25 mouse cellular contexts compared by ENCODE assay signal in genomic region chr11:99547892-99548291, GRCm38 (mm10). TPM values are rescaled to one million over a fixed set of nuclear protein-coding genes. Genes with fewer than 3 reads are reported as not detected.
DNase-seq lines count a peak whose midpoint lies in the region; ATAC-seq and TF ChIP-seq lines count a peak whose summit lies in the region.
"Had no signal": no experiment of that assay in that cellular context is flagged by ENCODE, and none has a peak within 500 bp of the region (broad histone marks: within the 10 kb centered on the region; RNA-seq: fewer than 3 reads in every experiment).

No protein-coding gene starts in this region.

- no peaks in the 10 kb centered on the region for H3K4me1 ChIP-seq in lung, postnatal 0 days (ENCODE audit: insufficient read depth, low read depth, low read length)
- no peaks in the 10 kb centered on the region for H3K4me1 ChIP-seq in E14TG2a.4 (replicated peaks; ENCODE audit: low read depth, low read length)
- no peaks in the 10 kb centered on the region for H3K4me1 ChIP-seq in midbrain, embryonic 11.5 days (ENCODE audit: control insufficient read depth, insufficient read depth, low read length)
- H3K4me1 ChIP-seq: embryonic facial prominence, embryonic 12.5 days; forebrain, embryonic 15.5 days; heart, embryonic 13.5 days; hindbrain, embryonic 15.5 days had no signal

- no peak overlapping the region for H3K4me2 ChIP-seq in lung, postnatal 0 days (replicated peaks; ENCODE audit: low read depth, low read length)
- H3K4me2 ChIP-seq in midbrain, embryonic 11.5 days: no peak overlapping the region
- H3K4me2 ChIP-seq: embryonic facial prominence, embryonic 12.5 days; forebrain, embryonic 15.5 days; heart, embryonic 13.5 days; hindbrain, embryonic 15.5 days had no signal

- no peak overlapping the region for H3K9ac ChIP-seq in lung, postnatal 0 days (replicated peaks; ENCODE audit: low read depth)
- H3K9ac ChIP-seq in midbrain, embryonic 11.5 days (ENCODE audit: low read length): no peak overlapping the region
- H3K9ac ChIP-seq: embryonic facial prominence, embryonic 12.5 days; forebrain, embryonic 15.5 days; heart, embryonic 13.5 days; hindbrain, embryonic 15.5 days had no signal

- H3K27ac ChIP-seq in lung, postnatal 0 days (ENCODE audit: low read length): no peak overlapping the region
- no peak overlapping the region for H3K27ac ChIP-seq in midbrain, embryonic 11.5 days (ENCODE audit: low read depth, low read length)
- H3K27ac ChIP-seq: embryonic facial prominence, embryonic 12.5 days; forebrain, embryonic 15.5 days; heart, embryonic 13.5 days; hindbrain, embryonic 15.5 days had no signal

- no peak overlapping the region for H3K4me3 ChIP-seq in lung, postnatal 0 days (ENCODE audit: low read depth, low read length)
- H3K4me3 ChIP-seq in E14TG2a.4 (replicated peaks; ENCODE audit: low read length): no peak overlapping the region
- no peak overlapping the region for H3K4me3 ChIP-seq in midbrain, embryonic 11.5 days (ENCODE audit: low read depth, low read length)
- H3K4me3 ChIP-seq: embryonic facial prominence, embryonic 12.5 days; forebrain, embryonic 15.5 days; heart, embryonic 13.5 days; hindbrain, embryonic 15.5 days had no signal

- no peak for ATAC-seq in lung, postnatal 0 days
- no peak for ATAC-seq in midbrain, embryonic 11.5 days (ENCODE audit: low FRiP score)
- ATAC-seq: forebrain, embryonic 15.5 days; Patski had no signal

- no peak for TF ChIP-seq EP300 in lung, postnatal 0 days (IDR thresholded peaks at IDR 0.05)

- H3K27me3 ChIP-seq in lung, postnatal 0 days (replicated peaks; ENCODE audit: insufficient read depth, low read length): no peaks in the 10 kb centered on the region
- H3K27me3 ChIP-seq in E14TG2a.4 (ENCODE audit: insufficient read depth, low read length): peaks cover under 1% of the 10 kb centered on the region; the same call in 1 of the 2 replicates
- H3K27me3 ChIP-seq in midbrain, embryonic 11.5 days (ENCODE audit: control insufficient read depth, insufficient read depth, low read length): no peaks in the 10 kb centered on the region
- H3K27me3 ChIP-seq: embryonic facial prominence, embryonic 12.5 days; forebrain, embryonic 15.5 days; heart, embryonic 13.5 days; hindbrain, embryonic 15.5 days; Patski had no signal

- TF ChIP-seq CTCF in lung, postnatal 0 days (IDR thresholded peaks at IDR 0.05): peak; percentile 21; the same call in 1 of the 2 replicates
- TF ChIP-seq CTCF in E14TG2a.4 (conservative IDR thresholded peaks at IDR 0.05; ENCODE audit: low read length): peak; percentile 25

- no peak for DNase-seq in lung, postnatal 0 days (ENCODE audit: low spot score)
- no peak for DNase-seq in lung, adult 18-20 months
- DNase-seq in R1 (ENCODE audit: low read depth, low spot score): peak; percentile 27
- DNase-seq in testis, postnatal 10 days (ENCODE audit: low spot score): no peak
- no peak for DNase-seq in midbrain, embryonic 11.5 days (ENCODE audit: low spot score, missing footprints)
- no peak for DNase-seq in layer of hippocampus, adult 18-20 months (ENCODE audit: low spot score in 2 of 2)
- DNase-seq: adrenal gland, adult 8-10 months; adrenal gland, postnatal 36 days; cerebellum, adult 8-10 months; cerebellum, postnatal 25 days; gastrocnemius, postnatal 36 days; heart, adult 11 months; heart, postnatal 36 days had no signal

- H3K36me3 ChIP-seq in lung, postnatal 0 days (ENCODE audit: insufficient read depth, low read length): no peaks in the 10 kb centered on the region
- no peaks in the 10 kb centered on the region for H3K36me3 ChIP-seq in E14TG2a.4 (ENCODE audit: insufficient read depth, low read length)
- H3K36me3 ChIP-seq in midbrain, embryonic 11.5 days (ENCODE audit: control insufficient read depth, insufficient read depth, low read length): no peaks in the 10 kb centered on the region
- H3K36me3 ChIP-seq: embryonic facial prominence, embryonic 12.5 days; forebrain, embryonic 15.5 days; heart, embryonic 13.5 days; hindbrain, embryonic 15.5 days had no signal

- no peaks in the 10 kb centered on the region for H3K9me3 ChIP-seq in lung, postnatal 0 days (ENCODE audit: low read length)
- no peaks in the 10 kb centered on the region for H3K9me3 ChIP-seq in E14TG2a.4 (ENCODE audit: low read length)
- no peaks in the 10 kb centered on the region for H3K9me3 ChIP-seq in midbrain, embryonic 11.5 days (ENCODE audit: control insufficient read depth, low read length)
- H3K9me3 ChIP-seq: embryonic facial prominence, embryonic 12.5 days; forebrain, embryonic 15.5 days; hindbrain, embryonic 15.5 days had no signal

RNA-seq across cellular contexts. Expression of gene Krtap3-3, which starts 2.8 kb away (rescaled TPM):
- polyA plus RNA-seq in lung, postnatal 0 days (2015; fragmentation: Nextera tagmentation; extraction: Ambion mirVana): not detected in 2 replicates
- polyA plus RNA-seq in midbrain, embryonic 11.5 days (2014; fragmentation: Nextera tagmentation; extraction: Ambion mirVana): not detected in 2 replicates
- total RNA-seq in layer of hippocampus, adult 18-20 months (2021): not detected
- total RNA-seq: adrenal gland, adult 8-10 months; adrenal gland, postnatal 36 days; gastrocnemius, adult 8-10 months; gastrocnemius, postnatal 36 days; heart, postnatal 36 days had no signal
- polyA plus RNA-seq: C2C12; cortical plate, adult 2 months; embryonic facial prominence, embryonic 12.5 days; forebrain, embryonic 11.5 days; forebrain, embryonic 15.5 days; heart, embryonic 13.5 days; heart, postnatal 0 days; hindbrain, embryonic 11.5 days; hindbrain, embryonic 15.5 days; Patski had no signal

RNA-seq across cellular contexts. Expression of gene Krt40, which starts 4.9 kb away (rescaled TPM):
- not detected in 2 replicates for polyA plus RNA-seq in lung, postnatal 0 days (2015; fragmentation: Nextera tagmentation; extraction: Ambion mirVana)
- polyA plus RNA-seq in midbrain, embryonic 11.5 days (2014; fragmentation: Nextera tagmentation; extraction: Ambion mirVana): not detected in 2 replicates
- not detected for total RNA-seq in layer of hippocampus, adult 18-20 months (2021)
- total RNA-seq: adrenal gland, adult 8-10 months; adrenal gland, postnatal 36 days; gastrocnemius, adult 8-10 months; gastrocnemius, postnatal 36 days; heart, postnatal 36 days had no signal
- polyA plus RNA-seq: C2C12; cortical plate, adult 2 months; embryonic facial prominence, embryonic 12.5 days; forebrain, embryonic 11.5 days; forebrain, embryonic 15.5 days; heart, embryonic 13.5 days; heart, postnatal 0 days; hindbrain, embryonic 11.5 days; hindbrain, embryonic 15.5 days; Patski had no signal

RNA-seq across cellular contexts. Expression of gene Krtap3-2, which starts 8.8 kb away (rescaled TPM):
- not detected in 2 replicates for polyA plus RNA-seq in lung, postnatal 0 days (2015; fragmentation: Nextera tagmentation; extraction: Ambion mirVana)
- not detected in 2 replicates for polyA plus RNA-seq in midbrain, embryonic 11.5 days (2014; fragmentation: Nextera tagmentation; extraction: Ambion mirVana)
- not detected for total RNA-seq in layer of hippocampus, adult 18-20 months (2021)
- total RNA-seq: adrenal gland, adult 8-10 months; adrenal gland, postnatal 36 days; gastrocnemius, adult 8-10 months; gastrocnemius, postnatal 36 days; heart, postnatal 36 days had no signal
- polyA plus RNA-seq: C2C12; cortical plate, adult 2 months; embryonic facial prominence, embryonic 12.5 days; forebrain, embryonic 11.5 days; forebrain, embryonic 15.5 days; heart, embryonic 13.5 days; heart, postnatal 0 days; hindbrain, embryonic 11.5 days; hindbrain, embryonic 15.5 days; Patski had no signal

RNA-seq across cellular contexts. Expression of gene Gm11939, which starts 11.4 kb away (rescaled TPM):
- not detected in 2 replicates for polyA plus RNA-seq in lung, postnatal 0 days (2015; fragmentation: Nextera tagmentation; extraction: Ambion mirVana)
- polyA plus RNA-seq in midbrain, embryonic 11.5 days (2014; fragmentation: Nextera tagmentation; extraction: Ambion mirVana): not detected in 2 replicates
- not detected for total RNA-seq in layer of hippocampus, adult 18-20 months (2021)
- total RNA-seq: adrenal gland, adult 8-10 months; adrenal gland, postnatal 36 days; gastrocnemius, adult 8-10 months; gastrocnemius, postnatal 36 days; heart, postnatal 36 days had no signal
- polyA plus RNA-seq: C2C12; cortical plate, adult 2 months; embryonic facial prominence, embryonic 12.5 days; forebrain, embryonic 11.5 days; forebrain, embryonic 15.5 days; heart, embryonic 13.5 days; heart, postnatal 0 days; hindbrain, embryonic 11.5 days; hindbrain, embryonic 15.5 days; Patski had no signal

RNA-seq across cellular contexts. Expression of gene Krtap3-1, which starts 18.5 kb away (rescaled TPM):
- not detected in 2 replicates for polyA plus RNA-seq in lung, postnatal 0 days (2015; fragmentation: Nextera tagmentation; extraction: Ambion mirVana)
- polyA plus RNA-seq in midbrain, embryonic 11.5 days (2014; fragmentation: Nextera tagmentation; extraction: Ambion mirVana): not detected in 2 replicates
- not detected for total RNA-seq in layer of hippocampus, adult 18-20 months (2021)
- total RNA-seq: adrenal gland, adult 8-10 months; adrenal gland, postnatal 36 days; gastrocnemius, adult 8-10 months; gastrocnemius, postnatal 36 days; heart, postnatal 36 days had no signal
- polyA plus RNA-seq: C2C12; cortical plate, adult 2 months; embryonic facial prominence, embryonic 12.5 days; forebrain, embryonic 11.5 days; forebrain, embryonic 15.5 days; heart, embryonic 13.5 days; heart, postnatal 0 days; hindbrain, embryonic 11.5 days; hindbrain, embryonic 15.5 days; Patski had no signal
